Mouse (Mus musculus) lung, postnatal 0 days (tissue): Measurements from ENCODE around the gene Acd. TPM values are rescaled to one million over a fixed set of nuclear protein-coding genes. Genes with fewer than 3 reads are reported as not detected.

Experiments used
- ATAC-seq: fragments of 200-750 bp; cut with Nextera tagmentation; 2 replicates; pipeline ENCODE4 v1.8.0; 2017; ENCODE audit warnings: moderate library complexity
- DNase-seq: peaks from one replicate; pipeline ENCODE4 v3.0.0-alpha.2; 2016; ENCODE audit warnings: low spot score
- H3K27ac ChIP-seq: fragments of 300-500 bp; sonication (generic); 2 replicates; pipeline ENCODE4 v1.5.1; 2014; ENCODE audit warnings: antibody characterized with exemption, mild to moderate bottlenecking, low read length, mixed read lengths
- H3K27me3 ChIP-seq: fragments of 300-500 bp; sonication (generic); replicated peaks from 2 replicates; pipeline ENCODE4 v1.6.1; 2014; ENCODE audit warnings: low read length, mixed read lengths; ENCODE audit not compliant: insufficient read depth
- H3K36me3 ChIP-seq: fragments of 300-500 bp; sonication (generic); 2 replicates; pipeline ENCODE4 v1.6.1; 2014; ENCODE audit warnings: low read length, mixed read lengths; ENCODE audit not compliant: insufficient read depth
- H3K4me1 ChIP-seq: fragments of 300-500 bp; sonication (generic); 2 replicates; pipeline ENCODE4 v1.6.1; 2014; ENCODE audit warnings: antibody characterized with exemption, low read depth, low read length, mixed read lengths; ENCODE audit not compliant: insufficient read depth
- H3K4me2 ChIP-seq: fragments of 300-500 bp; sonication (generic); replicated peaks from 2 replicates; pipeline ENCODE4 v1.6.1; 2014; ENCODE audit warnings: low read depth, mild to moderate bottlenecking, low read length, moderate library complexity, mixed read lengths
- H3K4me3 ChIP-seq: fragments of 300-500 bp; sonication (generic); 2 replicates; pipeline ENCODE4 v1.5.1; 2014; ENCODE audit warnings: low read depth, low read length
- H3K9ac ChIP-seq: fragments of 300-500 bp; sonication (generic); replicated peaks from 2 replicates; pipeline ENCODE4 v1.6.1; 2014; ENCODE audit warnings: low read depth, mild to moderate bottlenecking
- H3K9me3 ChIP-seq: fragments of 300-500 bp; sonication (generic); 2 replicates; pipeline ENCODE4 v1.6.1; 2016; ENCODE audit warnings: low read length, mixed read lengths
- CTCF ChIP-seq: IDR thresholded peaks from 2 replicates; pipeline ENCODE4 v1.5.1; 2016; ENCODE audit warnings: antibody characterized with exemption, mild to moderate bottlenecking
- EP300 ChIP-seq: IDR thresholded peaks from 2 replicates; pipeline ENCODE4 v1.6.1; 2016; ENCODE audit warnings: antibody characterized with exemption, mild to moderate bottlenecking, control low read depth
- WGBS: fragments of 180-500 bp; shearing (Covaris S2); extraction: QIAGEN DNeasy Blood & Tissue Kit; methylation state at CpG from one replicate; pipeline ENCODE4 v1.1.7; 2014; 5-methylcytosine and 5-hydroxymethylcytosine counted together
- polyA plus RNA-seq: library from polyadenylated mRNA; unstranded; fragments of >200 nt; fragmentation: Nextera tagmentation; extraction: Ambion mirVana; gene quantifications from 2 replicates; pipeline ENCODE4 v1.2.1, GENCODE M21; 2015

The Acd gene
- polyA plus RNA-seq, 1 experiment from 2014 or later = 45.8 TPM

DNA sequence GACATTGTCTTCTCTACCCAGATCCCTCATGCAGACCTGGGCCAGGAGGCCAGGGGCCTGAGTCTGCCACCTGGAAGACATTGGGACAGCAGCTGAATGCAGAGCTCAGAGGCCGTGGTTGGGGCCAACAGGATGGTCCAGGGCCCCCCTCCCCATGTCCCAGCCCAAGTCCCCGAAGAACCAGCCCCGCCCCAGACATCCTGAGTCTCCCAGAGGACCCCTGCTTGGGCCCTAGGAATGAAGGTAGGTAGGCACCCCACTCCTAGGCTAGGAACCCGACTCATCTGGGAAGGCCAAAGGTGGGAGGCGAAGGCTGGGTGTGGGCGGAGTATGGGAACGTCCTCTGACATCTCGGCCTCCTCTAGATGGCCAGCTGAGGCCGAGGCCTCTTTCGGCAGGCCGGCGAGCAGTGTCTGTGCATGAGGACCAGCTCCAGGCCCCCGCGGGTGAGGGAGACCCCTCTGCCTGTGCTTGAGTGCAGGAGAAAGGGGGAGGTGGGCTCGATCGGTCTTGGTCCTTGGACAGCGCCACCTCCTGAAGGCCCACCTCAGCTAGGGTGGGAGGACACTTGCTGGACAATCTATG lies 3.6 kb downstream of the Acd start:
- Histone ChIP-seq H3K4me3 (no peak overlapping the region), H3K9ac (no peak overlapping the region), H3K9me3 (no peaks in the 10 kb centered on the region), H3K4me2 (no peak overlapping the region), H3K36me3 (peaks cover 6% of the 10 kb centered on the region; the same call in 1 of the 2 replicates), H3K4me1 (peaks cover 12% of the 10 kb centered on the region; the same call in 1 of the 2 replicates), H3K27ac (no peak overlapping the region), H3K27me3 (no peaks in the 10 kb centered on the region)
- no peak for TF ChIP-seq CTCF
- TF ChIP-seq EP300 = no peak
- 88% methylated on average over 17 of the region's 17 CpGs for WGBS
- ATAC-seq (no peak), DNase-seq (no peak)

DNA sequence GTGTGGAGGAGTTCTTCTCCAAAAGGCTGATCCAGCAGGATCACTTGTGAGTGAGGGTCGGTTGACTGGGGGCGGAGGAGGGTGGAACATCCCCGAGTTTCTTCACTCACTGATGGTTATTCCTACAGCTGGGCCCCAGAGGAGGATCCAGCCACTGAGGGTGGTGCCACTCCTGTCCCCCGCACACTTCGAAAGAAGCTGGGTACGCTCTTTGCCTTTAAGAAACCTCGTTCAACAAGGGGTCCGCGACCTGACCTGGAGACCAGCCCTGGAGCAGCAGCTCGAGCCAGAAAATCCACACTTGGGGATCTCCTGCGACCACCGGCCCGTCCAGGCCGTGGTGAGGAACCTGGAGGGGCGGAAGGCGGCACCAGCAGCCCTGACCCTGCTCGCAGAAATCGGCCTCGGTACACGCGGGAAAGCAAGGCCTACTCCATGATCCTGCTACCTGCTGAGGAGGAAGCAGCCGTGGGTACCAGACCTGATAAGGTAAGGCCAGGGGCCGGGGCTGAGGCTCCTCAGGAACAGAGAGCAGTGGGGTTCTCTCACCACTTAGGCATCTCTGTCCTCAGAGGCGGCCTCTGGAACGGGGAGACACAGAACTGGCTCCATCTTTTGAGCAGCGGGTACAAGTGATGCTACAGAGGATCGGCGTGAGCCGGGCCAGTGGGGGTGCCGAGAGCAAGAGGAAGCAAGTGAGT lies 5.7 kb downstream of the Acd start:
- H3K4me1 ChIP-seq = peaks cover 9% of the 10 kb centered on the region; the same call in 1 of the 2 replicates
- DNase-seq (no peak), ATAC-seq (no peak)
- TF ChIP-seq EP300 (no peak), CTCF (no peak)
- H3K36me3 ChIP-seq = peaks cover 6% of the 10 kb centered on the region; the same call in 1 of the 2 replicates
- 69% methylated on average over 30 of the region's 30 CpGs for WGBS
- H3K9ac ChIP-seq = no peak overlapping the region
- H3K4me3 ChIP-seq = no peak overlapping the region
- no peak overlapping the region for H3K27ac ChIP-seq
- no peaks in the 10 kb centered on the region for H3K27me3 ChIP-seq
- H3K9me3 ChIP-seq = no peaks in the 10 kb centered on the region
- no peak overlapping the region for H3K4me2 ChIP-seq

DNA sequence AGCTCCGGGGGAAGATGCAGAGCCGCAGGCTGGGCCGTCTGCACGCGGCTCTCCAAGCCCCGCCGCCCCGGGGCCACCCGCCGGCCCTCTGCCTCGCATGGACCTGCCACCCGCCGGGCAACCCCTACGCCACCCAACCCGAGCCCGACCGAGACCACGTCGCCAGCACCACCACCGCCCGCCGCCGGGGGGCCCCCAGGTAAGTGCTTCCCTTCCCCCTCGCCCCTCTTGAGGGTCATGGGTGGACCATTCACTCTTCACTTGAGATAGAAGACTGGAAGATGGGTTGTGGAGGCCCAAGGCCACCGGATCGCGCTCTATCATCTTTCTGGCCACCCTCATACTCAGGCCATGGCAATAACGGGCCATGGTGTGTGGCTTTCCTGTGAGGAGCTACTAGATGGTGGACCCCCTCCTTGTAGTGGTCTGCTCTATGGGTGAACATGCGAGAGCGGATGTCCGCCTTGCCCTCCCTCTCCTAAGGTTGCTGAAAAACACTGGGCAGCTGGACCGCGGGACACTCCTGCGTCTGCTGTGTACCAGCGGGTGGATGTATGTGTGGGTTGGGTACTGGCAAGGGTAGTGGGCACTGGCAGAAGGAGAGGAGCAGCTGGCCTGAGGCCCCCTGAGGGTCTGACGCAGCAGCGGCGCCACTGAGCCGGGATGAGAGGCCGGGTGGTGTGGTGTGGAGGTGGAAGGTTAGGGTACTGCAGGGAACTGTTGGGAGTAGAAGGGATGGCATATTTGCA lies 6.7 kb downstream of the Acd start:
- Histone ChIP-seq H3K9me3 (no peaks in the 10 kb centered on the region), H3K27me3 (no peaks in the 10 kb centered on the region), H3K9ac (no peak overlapping the region), H3K4me1 (peaks cover 6% of the 10 kb centered on the region; the same call in 1 of the 2 replicates), H3K36me3 (peaks cover 6% of the 10 kb centered on the region; the same call in 1 of the 2 replicates), H3K27ac (no peak overlapping the region), H3K4me2 (peak overlapping the region; percentile 85), H3K4me3 (peak overlapping the region; percentile 38)
- TF ChIP-seq CTCF (peak; percentile 13), EP300 (no peak)
- DNase-seq (no peak), ATAC-seq (peak; percentile 34)
- WGBS = 14% methylated on average over 38 of the region's 40 CpGs

DNA sequence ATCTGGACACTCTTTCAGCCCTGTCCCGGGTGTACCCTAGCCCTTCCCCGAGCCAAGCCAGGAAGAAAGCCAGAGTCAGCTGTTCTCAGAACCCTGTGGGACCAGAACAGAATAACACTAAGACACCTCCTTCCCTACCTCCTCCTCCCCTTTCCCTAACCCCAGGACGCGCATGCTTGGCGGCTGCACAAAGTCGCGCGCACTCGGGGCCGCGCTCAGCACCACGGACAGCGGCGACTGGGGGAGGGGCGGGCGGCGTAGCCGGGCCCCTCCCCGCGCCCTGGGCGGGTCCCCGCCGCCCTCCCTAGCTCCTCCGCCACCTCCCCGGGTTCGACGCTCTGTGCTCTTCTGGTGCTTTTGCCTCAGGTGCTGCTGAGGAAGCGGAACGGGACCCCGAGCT lies 7.3 kb downstream of the Acd start:
- Histone ChIP-seq H3K4me3 (peak overlapping the region; percentile 38), H3K36me3 (peaks cover 6% of the 10 kb centered on the region; the same call in 1 of the 2 replicates), H3K27me3 (no peaks in the 10 kb centered on the region), H3K27ac (no peak overlapping the region), H3K4me1 (peaks cover 6% of the 10 kb centered on the region; the same call in 1 of the 2 replicates), H3K9me3 (no peaks in the 10 kb centered on the region), H3K4me2 (peak overlapping the region; percentile 85), H3K9ac (no peak overlapping the region)
- 2% methylated on average over 20 of the region's 30 CpGs for WGBS
- TF ChIP-seq EP300 (no peak), CTCF (no peak)
- ATAC-seq (peak; percentile 75), DNase-seq (peak; percentile 59)

DNA sequence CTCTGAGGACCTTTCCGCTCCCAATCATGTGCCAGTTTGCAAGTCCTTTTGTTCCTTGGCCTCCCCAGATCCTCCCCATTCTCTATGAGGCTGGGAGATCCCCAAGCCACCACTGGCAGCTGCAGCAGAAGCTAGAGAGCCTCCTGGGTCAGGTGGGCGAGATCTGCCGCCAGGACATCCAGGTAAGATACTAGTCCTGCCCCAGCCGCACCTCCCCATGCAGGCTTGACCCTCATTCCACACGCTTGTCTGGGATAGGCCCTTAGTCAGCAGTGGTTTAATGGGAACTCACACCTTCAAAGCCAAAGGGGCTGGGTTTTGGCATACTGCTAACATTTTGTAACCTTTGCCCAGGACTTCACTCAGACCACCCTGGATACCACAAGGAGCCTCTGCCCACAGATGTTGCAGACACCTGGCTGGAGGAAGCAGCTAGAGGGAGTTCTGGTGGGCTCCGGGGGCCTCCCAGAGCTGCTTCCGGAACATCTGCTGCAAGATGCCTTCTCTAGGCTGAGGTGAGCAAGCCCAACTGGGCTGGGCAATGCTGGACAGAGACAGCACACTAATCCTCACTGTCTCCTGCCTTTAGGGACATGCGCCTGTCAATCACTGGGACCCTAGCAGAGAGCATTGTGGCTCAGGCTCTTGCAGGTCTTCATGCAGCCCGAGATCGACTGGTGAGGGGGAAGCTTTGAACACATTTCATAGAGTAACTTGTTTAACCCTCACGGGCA lies 8.3 kb downstream of the Acd start:
- TF ChIP-seq CTCF = no peak
- no peak for TF ChIP-seq EP300
- no peak overlapping the region for H3K4me2 ChIP-seq
- H3K36me3 ChIP-seq = peaks cover 6% of the 10 kb centered on the region; the same call in 1 of the 2 replicates
- 92% methylated on average over 11 of the region's 11 CpGs for WGBS
- no peaks in the 10 kb centered on the region for H3K9me3 ChIP-seq
- ATAC-seq (no peak), DNase-seq (no peak)
- no peaks in the 10 kb centered on the region for H3K27me3 ChIP-seq
- H3K4me3 ChIP-seq = no peak overlapping the region
- no peak overlapping the region for H3K27ac ChIP-seq
- H3K9ac ChIP-seq = no peak overlapping the region
- H3K4me1 ChIP-seq = peaks cover 6% of the 10 kb centered on the region; the same call in 1 of the 2 replicates

DNA sequence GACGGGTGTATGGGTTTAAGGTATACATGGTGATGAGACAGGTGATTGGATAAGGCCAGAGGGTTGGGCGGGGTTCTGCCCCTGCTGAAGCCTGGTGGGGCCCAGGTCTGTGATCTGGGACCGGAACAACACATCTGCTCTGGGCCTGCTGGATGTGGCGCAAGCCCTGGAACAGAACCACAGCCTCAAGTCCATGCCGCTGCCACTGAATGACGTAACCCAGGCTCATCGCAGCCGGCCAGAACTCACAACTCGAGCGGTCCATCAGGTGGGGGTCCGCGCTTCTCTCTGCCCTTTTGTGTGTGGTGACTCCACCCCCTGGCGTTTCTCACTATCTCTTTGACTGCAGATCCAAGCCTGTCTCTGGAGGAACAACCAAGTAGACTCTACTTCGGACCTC lies 9.9 kb downstream of the Acd start:
- H3K9ac ChIP-seq = no peak overlapping the region
- DNase-seq (no peak), ATAC-seq (no peak)
- H3K4me1 ChIP-seq = peaks cover 6% of the 10 kb centered on the region; the same call in 1 of the 2 replicates
- no peaks in the 10 kb centered on the region for H3K27me3 ChIP-seq
- H3K9me3 ChIP-seq = no peaks in the 10 kb centered on the region
- no peak overlapping the region for H3K4me3 ChIP-seq
- 75% methylated on average over 12 of the region's 14 CpGs for WGBS
- no peak overlapping the region for H3K27ac ChIP-seq
- H3K4me2 ChIP-seq = no peak overlapping the region
- no peak for TF ChIP-seq EP300
- H3K36me3 ChIP-seq = no peaks in the 10 kb centered on the region
